Mouse (Mus musculus): ENCODE measurements around the gene Prc1.

Gene Prc1

DNA sequence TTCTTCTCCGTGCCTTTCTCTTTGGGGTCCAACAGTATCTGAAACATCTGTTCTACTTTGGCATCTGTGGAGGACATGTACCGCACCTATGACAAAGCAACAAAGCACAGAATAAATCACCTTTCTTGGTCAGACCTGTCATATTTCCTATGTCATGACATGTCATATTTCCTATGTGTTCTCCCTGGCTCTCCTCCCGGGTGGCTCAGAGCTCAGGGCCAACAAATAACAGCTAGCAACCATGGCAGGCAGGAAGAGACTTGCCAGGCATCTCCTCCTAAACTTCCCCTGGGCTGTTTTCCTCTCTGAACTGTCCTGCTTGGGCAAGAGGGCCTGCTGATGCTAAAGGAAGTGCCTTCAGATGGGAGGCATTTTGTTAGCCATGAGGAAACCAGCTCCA is 42.7 kb downstream of the Prc1 start:
- DNase-seq (ENCODE audit: low spot score) = no peak

GRCm38 (mm10) chr7:80339371-80339770 is 45.1 kb downstream of the Prc1 start:
- DNase-seq (ENCODE audit: low spot score) = no peak

DNA sequence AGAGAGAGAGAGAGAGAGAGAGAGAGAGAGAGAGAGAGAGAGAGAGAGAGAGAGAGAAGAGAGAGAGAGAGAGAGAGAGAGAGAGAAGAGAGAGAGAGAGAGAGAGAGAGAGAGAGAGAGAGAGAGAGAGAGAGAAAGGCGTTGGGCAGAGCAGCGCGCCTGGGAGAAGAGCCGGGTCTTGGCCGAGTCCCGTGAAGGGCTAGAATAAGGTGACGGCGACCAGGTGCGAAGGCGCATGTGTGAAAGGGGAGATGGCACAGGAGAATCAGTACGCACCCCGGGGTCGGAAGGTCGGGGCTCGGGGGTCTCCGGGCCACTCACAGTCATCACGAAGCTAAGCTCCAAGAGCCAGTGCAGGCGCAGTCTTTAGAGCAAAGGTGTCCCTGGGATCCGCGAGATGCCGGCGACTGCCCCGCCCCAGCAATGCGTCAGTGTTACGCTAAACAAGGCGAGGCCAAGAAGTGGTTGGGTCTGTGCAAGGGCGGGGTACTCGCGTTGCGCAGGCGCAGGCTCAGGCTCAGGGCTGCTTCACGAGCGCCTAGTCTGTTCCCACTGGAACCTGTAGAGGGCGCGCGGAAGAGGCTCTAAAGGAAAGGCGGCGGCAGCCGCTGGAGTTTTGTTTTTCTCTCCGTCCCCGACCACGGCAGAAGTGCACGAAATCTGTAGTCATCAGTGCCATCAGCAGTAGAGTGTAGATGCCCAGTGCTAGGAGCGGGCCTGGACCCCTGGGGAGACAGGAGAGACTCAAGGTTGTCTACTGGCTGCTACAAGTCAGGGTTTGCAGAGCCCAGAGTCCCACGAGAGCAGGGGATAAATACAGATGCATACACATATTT is 45.8 kb downstream of the Prc1 start:
- peak; percentile 96 for DNase-seq (ENCODE audit: low spot score)

DNA sequence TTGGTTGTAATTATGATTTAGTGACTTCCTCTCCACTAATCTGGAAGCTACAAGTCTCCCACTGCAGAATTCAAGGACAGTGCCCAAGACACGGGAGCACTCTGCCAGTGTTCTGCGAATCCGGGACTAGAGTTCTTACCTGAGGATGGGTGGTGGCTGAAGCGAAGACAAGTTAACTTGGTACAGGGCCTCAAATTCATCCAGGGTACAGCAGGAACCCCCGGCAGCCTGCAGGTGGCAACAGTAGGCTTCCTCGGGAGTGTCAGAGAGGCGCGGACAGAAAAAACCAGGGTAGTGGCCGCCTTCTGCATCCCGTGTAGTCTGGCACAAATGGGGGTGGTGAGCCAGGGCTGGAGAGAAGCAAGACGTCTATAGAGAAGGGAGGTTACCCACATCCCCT is 46.5 kb downstream of the Prc1 start, which contains the start of gene Unc45a:
Gene Unc45a (minus strand): TSS at position 213 of the 400 bp plus-strand sequence.
- no peak for DNase-seq (ENCODE audit: low spot score)

DNA sequence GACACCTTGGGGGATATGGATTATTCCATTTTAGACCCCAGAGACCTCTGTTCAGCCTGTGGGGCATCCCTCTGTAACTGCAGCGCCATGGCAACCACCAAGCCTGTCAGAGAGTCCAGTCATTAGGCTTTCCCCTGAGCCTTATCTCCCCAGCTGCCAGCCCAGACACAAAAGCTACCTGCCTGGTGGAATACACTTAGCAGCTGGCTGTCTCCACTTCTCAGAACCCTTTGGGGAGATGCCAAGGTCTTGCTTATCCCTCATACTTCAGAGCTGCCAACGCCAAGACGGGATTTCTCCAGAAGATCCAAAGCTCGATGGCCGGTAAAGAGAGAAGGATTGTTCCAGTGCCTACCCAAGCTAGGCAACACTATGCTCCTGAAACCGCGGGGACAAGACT is 47.5 kb downstream of the Prc1 start:
- no peak for DNase-seq (ENCODE audit: low spot score)

DNA sequence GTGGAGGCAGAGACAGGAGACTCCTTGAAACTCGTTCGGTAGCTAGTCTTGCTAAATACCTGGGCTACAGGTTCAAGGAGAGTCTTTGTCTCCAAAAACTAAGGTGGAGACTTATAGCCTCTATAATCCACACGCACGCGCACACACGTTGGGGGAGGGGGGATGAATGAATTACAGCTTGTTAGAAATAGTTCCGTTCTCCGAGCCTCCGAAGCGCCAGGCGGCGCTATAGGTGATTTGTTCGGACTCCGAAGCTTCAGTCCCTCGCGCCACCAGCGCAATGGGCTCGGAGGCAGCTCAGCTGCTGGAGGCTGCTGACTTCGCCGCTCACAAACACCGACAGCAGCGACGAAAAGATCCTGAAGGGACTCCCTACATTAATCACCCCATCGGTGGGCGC is 48.6 kb downstream of the Prc1 start, which contains the start of gene Hddc3:
Gene Hddc3 (plus strand): TSS at position 247 of the 400 bp plus-strand sequence.
- peak; percentile 91 for DNase-seq (ENCODE audit: low spot score)

- DNase-seq (ENCODE audit: low spot score) = no peak
Measured at GRCm38 (mm10) chr7:80343270-80344018, 49.2 kb downstream of the Prc1 start.

- no peak for DNase-seq (ENCODE audit: low spot score)
Measured at GRCm38 (mm10) chr7:80346173-80346572, 51.9 kb downstream of the Prc1 start.

DNA sequence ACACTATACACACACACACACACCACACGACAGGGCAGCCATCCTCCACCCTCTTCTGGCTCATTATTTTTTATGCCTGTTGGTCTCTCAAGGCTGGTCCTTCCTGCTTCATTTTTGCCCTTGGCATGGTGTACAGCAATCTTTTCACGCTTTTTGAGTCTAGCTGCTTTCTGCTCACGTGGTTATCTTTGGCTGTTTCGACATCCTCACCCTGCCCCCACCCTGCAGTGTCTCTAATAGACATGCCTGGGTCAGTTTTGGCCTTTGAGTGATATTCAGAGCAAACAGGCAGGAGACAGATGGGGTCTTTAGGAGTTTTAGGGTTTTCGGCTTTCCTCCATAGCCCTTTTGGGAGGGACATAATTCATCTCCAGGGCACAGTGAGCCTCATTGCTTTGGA is 52.6 kb downstream of the Prc1 start:
- DNase-seq (ENCODE audit: low spot score) = no peak

GRCm38 (mm10) chr7:80347670-80348586 is 53.7 kb downstream of the Prc1 start:
- DNase-seq (ENCODE audit: low spot score) = no peak

GRCm38 (mm10) chr7:80350808-80351207 is 56.6 kb downstream of the Prc1 start:
- DNase-seq (ENCODE audit: low spot score) = no peak

GRCm38 (mm10) chr7:80352920-80353319 is 58.7 kb downstream of the Prc1 start:
- no peak for DNase-seq (ENCODE audit: low spot score)

GRCm38 (mm10) chr7:80356351-80356750 is 62.1 kb downstream of the Prc1 start:
- DNase-seq (ENCODE audit: low spot score) = no peak

DNA sequence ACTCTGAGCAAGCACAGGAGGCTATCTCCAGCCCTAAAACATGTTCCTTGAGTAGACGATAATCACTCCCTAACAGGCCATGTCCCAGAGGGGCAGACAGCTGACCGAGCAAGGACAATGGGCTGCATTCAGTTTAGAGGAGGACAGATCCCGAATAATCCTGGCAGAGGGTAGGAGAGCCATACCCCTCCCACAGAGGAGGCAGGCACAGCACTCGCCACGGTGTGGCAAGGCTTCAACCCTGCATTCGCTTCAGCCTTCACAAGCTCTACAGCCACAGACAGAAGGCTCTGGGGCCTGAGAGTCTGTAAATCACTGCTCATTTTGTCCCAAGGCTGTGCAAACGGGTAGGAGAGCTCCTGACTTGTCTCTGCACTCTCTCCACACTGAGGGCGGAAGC is 62.9 kb downstream of the Prc1 start:
- no peak for DNase-seq (ENCODE audit: low spot score)

DNA sequence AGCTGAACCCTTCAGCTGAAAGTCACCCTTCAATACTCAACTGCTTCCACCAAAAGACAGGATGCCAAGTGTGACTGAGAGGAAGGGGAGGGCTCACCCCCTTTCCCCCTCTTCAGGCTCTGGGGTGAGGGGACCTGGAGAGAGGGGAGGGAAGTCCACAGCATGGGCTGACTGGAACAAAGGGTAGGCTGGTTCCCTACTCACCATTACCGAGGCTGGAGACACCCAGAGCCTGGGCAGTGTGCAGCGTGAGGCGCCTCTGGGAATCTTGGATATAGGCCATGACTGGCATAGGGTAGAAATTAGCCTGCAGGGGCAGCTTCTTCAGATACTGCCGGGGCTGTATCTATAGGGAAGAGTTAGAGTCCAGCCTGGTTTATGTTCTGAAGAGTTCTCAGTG is 63.8 kb downstream of the Prc1 start:
- DNase-seq (ENCODE audit: low spot score) = no peak

DNA sequence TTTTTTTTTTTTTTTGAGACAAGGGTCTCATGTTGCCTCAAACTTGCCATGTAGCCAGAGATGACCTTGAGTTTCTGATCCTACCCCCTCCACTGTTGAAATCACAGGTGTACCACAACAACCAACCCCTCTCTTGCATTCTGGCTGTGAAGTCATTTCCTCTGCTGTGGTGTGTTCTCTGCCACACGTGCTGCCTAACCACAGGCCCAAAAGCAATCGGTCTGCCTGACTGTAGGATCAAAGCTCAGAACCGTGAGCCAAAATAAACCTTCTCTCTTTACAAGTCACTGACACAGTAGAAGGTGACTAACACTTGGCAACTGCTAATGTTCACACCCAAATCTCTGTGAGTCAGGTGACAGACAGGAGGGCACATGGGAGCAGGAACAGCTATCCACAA is 66.2 kb downstream of the Prc1 start:
- no peak for DNase-seq (ENCODE audit: low spot score)

DNA sequence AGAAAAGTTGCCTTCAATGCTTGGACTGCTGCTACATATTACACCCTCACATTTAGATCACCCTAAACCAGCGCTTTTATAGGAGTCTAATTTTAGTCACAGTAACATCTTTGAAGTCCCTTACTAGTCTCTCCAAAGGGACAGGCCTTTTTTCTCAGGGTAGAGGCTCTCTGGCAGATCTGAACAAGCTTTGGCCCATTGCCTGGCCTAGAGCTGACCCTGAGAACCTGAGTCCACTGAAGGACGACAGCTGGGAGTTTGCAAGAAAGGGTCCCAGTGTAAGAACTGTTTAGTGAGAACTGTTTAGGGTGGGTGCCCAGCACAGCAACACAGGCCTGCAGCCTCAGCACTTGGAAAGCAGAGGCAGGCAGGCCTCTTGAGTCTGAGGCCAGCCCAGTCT is 71.5 kb downstream of the Prc1 start:
- no peak for DNase-seq (ENCODE audit: low spot score)

Measured in left cerebral cortex, adult 11 months (tissue).